Mouse (Mus musculus) MEL (cell line): ENCODE measurements around the gene Gm17018. TPM values are rescaled to one million over a fixed set of nuclear protein-coding genes. Genes with fewer than 3 reads are reported as not detected.

ENCODE experiments used
- DNase-seq: peaks from one replicate; pipeline ENCODE4 v3.0.0; 2011; ENCODE audit warnings: low read depth, low spot score
- H3K27ac ChIP-seq: 2 replicates; pipeline ENCODE4 v1.5.1; 2012; ENCODE audit warnings: low read depth, mild to moderate bottlenecking, control low read depth, low read length, moderate library complexity; ENCODE audit not compliant: control insufficient read depth
- H3K27me3 ChIP-seq, 2 experiments: fragments of 150-350 bp in 1 of 2; sonication (generic) in 1 of 2; 2 replicates each; pipeline ENCODE4 v1.6.1; 2012; ENCODE audit warnings: low read length in 2 of 2, mild to moderate bottlenecking in 2 of 2, improper control_type of control experiment in 1 of 2, moderate library complexity in 1 of 2; ENCODE audit not compliant: insufficient read depth in 2 of 2, control insufficient read depth in 1 of 2
- H3K36me3 ChIP-seq, 2 experiments: 2 replicates each; pipeline ENCODE4 v1.6.1; 2012 to 2014; ENCODE audit warnings: low read length in 2 of 2, improper control_type of control experiment in 1 of 2, inconsistent platforms in 1 of 2, mild to moderate bottlenecking in 1 of 2; ENCODE audit not compliant: insufficient read depth in 2 of 2, control insufficient read depth in 1 of 2
- H3K4me1 ChIP-seq, 2 experiments: fragments of 150-350 bp in 1 of 2; sonication (generic) in 1 of 2; 2 replicates each; pipeline ENCODE4 v1.6.1; 2012; ENCODE audit warnings: low read length in 2 of 2, improper control_type of control experiment in 1 of 2, mild to moderate bottlenecking in 1 of 2; ENCODE audit not compliant: insufficient read depth in 2 of 2, control insufficient read depth in 1 of 2
- H3K4me3 ChIP-seq, 2 experiments: fragments of 150-350 bp in 1 of 2; sonication (generic) in 1 of 2; 2 replicates each; pipeline ENCODE4 v1.5.1; 2012; ENCODE audit warnings: low read depth in 2 of 2, low read length in 2 of 2, mild to moderate bottlenecking in 2 of 2, moderate library complexity in 2 of 2, control low read depth in 1 of 2, improper control_type of control experiment in 1 of 2; ENCODE audit not compliant: control insufficient read depth in 1 of 2, insufficient read depth in 1 of 2
- H3K79me2 ChIP-seq: 2 replicates; pipeline ENCODE4 v1.6.1; 2012; ENCODE audit warnings: mild to moderate bottlenecking, low read length, moderate library complexity; ENCODE audit not compliant: control insufficient read depth, poor library complexity, insufficient read depth
- H3K9ac ChIP-seq: 2 replicates; pipeline ENCODE4 v1.6.1; 2012; ENCODE audit warnings: low read depth, mild to moderate bottlenecking, control low read depth, low read length, moderate library complexity; ENCODE audit not compliant: control insufficient read depth, poor library complexity, severe bottlenecking
- H3K9me3 ChIP-seq: fragments of 150-350 bp; sonication (generic); replicated peaks from 2 replicates; pipeline ENCODE4 v1.6.1; 2012; ENCODE audit warnings: mild to moderate bottlenecking, low read length, improper control_type of control experiment, moderate library complexity; ENCODE audit not compliant: insufficient read depth
- BHLHE40 ChIP-seq: IDR thresholded peaks from 2 replicates; pipeline ENCODE4 v1.6.1; 2012; ENCODE audit warnings: low read depth, mild to moderate bottlenecking, inconsistent platforms, low read length, improper control_type of control experiment, borderline replicate concordance
- E2F4 ChIP-seq: IDR thresholded peaks from 2 replicates; pipeline ENCODE4 v1.6.1; 2011; ENCODE audit warnings: low read depth, low read length, improper control_type of control experiment, borderline replicate concordance
- ELF1 ChIP-seq: IDR thresholded peaks from 2 replicates; pipeline ENCODE4 v1.6.1; 2014; ENCODE audit warnings: low read depth, mild to moderate bottlenecking, inconsistent platforms, low read length, improper control_type of control experiment, moderate library complexity
- EP300 ChIP-seq, 2 experiments: IDR thresholded peaks; 2 replicates each; pipeline ENCODE4 v1.6.1; 2011; ENCODE audit warnings: improper control_type of control experiment in 2 of 2, low read length in 2 of 2, low read depth in 1 of 2, mild to moderate bottlenecking in 1 of 2
- ETS1 ChIP-seq: IDR thresholded peaks from 2 replicates; pipeline ENCODE4 v1.6.1; 2012; ENCODE audit warnings: low read depth, mild to moderate bottlenecking, inconsistent platforms, low read length, improper control_type of control experiment, moderate library complexity
- GATA1 ChIP-seq: IDR thresholded peaks from 2 replicates; pipeline ENCODE4 v1.6.1; 2011; ENCODE audit warnings: low read depth, low read length, improper control_type of control experiment
- HCFC1 ChIP-seq: IDR thresholded peaks from 2 replicates; pipeline ENCODE4 v1.6.1; 2012; ENCODE audit warnings: low read depth, mild to moderate bottlenecking, inconsistent platforms, low read length, improper control_type of control experiment, moderate library complexity
- JUND ChIP-seq: IDR thresholded peaks from 2 replicates; pipeline ENCODE4 v1.6.1; 2011; ENCODE audit warnings: low read depth, mild to moderate bottlenecking, improper control_type of control experiment, low read length
- KAT2A ChIP-seq: conservative IDR thresholded peaks from 2 replicates; pipeline ENCODE4 v1.6.1; 2012; ENCODE audit warnings: low read depth, low read length, improper control_type of control experiment, inconsistent platforms
- MAFK ChIP-seq: IDR thresholded peaks from 2 replicates; pipeline ENCODE4 v1.6.1; 2011; ENCODE audit warnings: low read depth, mild to moderate bottlenecking, low read length, improper control_type of control experiment, borderline replicate concordance
- NELFE ChIP-seq: IDR thresholded peaks from 2 replicates; pipeline ENCODE4 v1.6.1; 2011; ENCODE audit warnings: low read depth, low read length, improper control_type of control experiment
- POLR2AphosphoS2 ChIP-seq: IDR thresholded peaks from 2 replicates; pipeline ENCODE4 v1.6.1; 2011; ENCODE audit warnings: low read length, improper control_type of control experiment
- RAD21 ChIP-seq: IDR thresholded peaks from 2 replicates; pipeline ENCODE4 v1.6.1; 2011; ENCODE audit warnings: mild to moderate bottlenecking, low read depth, low read length, improper control_type of control experiment
- RCOR1 ChIP-seq: IDR thresholded peaks from 2 replicates; pipeline ENCODE4 v1.6.1; 2012; ENCODE audit warnings: low read depth, mild to moderate bottlenecking, inconsistent platforms, low read length, improper control_type of control experiment
- TAL1 ChIP-seq: IDR thresholded peaks from 2 replicates; pipeline ENCODE4 v1.6.1; 2012; ENCODE audit warnings: mild to moderate bottlenecking, inconsistent platforms, low read length, moderate library complexity, mixed read lengths
- TCF12 ChIP-seq: IDR thresholded peaks from 2 replicates; pipeline ENCODE4 v1.6.1; 2014; ENCODE audit warnings: low read depth, mild to moderate bottlenecking, inconsistent platforms, low read length, improper control_type of control experiment, moderate library complexity
- USF2 ChIP-seq, 2 experiments: IDR thresholded peaks; 2 replicates each; pipeline ENCODE4 v1.6.1; 2011 to 2012; ENCODE audit warnings: improper control_type of control experiment in 2 of 2, low read length in 2 of 2, borderline replicate concordance in 1 of 2, inconsistent platforms in 1 of 2, low read depth in 1 of 2, mild to moderate bottlenecking in 1 of 2; ENCODE audit not compliant: insufficient read depth in 1 of 2
- ZC3H11A ChIP-seq: IDR thresholded peaks from 2 replicates; pipeline ENCODE4 v1.6.1; 2012; ENCODE audit warnings: low read depth, mild to moderate bottlenecking, inconsistent platforms, low read length, improper control_type of control experiment
- ZMIZ1 ChIP-seq: IDR thresholded peaks from 2 replicates; pipeline ENCODE4 v1.6.1; 2012; ENCODE audit warnings: low read depth, mild to moderate bottlenecking, inconsistent platforms, low read length, improper control_type of control experiment, moderate library complexity
- ZNF384 ChIP-seq: IDR thresholded peaks from 2 replicates; pipeline ENCODE4 v1.6.1; 2012; ENCODE audit warnings: low read depth, mild to moderate bottlenecking, inconsistent platforms, low read length, improper control_type of control experiment
- polyA plus RNA-seq, 2 experiments: library from polyadenylated mRNA; stranded (reverse) in 1 of 2; unstranded in 1 of 2; fragments of >175 nt in 1 of 2; fragments of >200 nt in 1 of 2; gene quantifications; 2 replicates each; pipeline versions ENCODE4 v1.2.1 to v1.2.4; 2012; ENCODE audit warnings: low replicate concordance in 2 of 2, low read depth in 1 of 2; ENCODE audit not compliant: insufficient read length in 2 of 2, insufficient read depth in 1 of 2, missing spikeins in 1 of 2
- total RNA-seq: library from RNA; depleted of rRNA; stranded (reverse); fragments of 300-350 nt; gene quantifications from 2 replicates; pipeline ENCODE4 v1.2.3, GENCODE M21; 2012

The Gm17018 gene
- total and polyA plus RNA-seq, 3 experiments = 34.9 to 62.6 TPM; not detected in 1

GRCm38 (mm10) chr19:45549128-45549915, 11.1 kb upstream of the Gm17018 start:
- H3K9me3 ChIP-seq = no peaks in the 10 kb centered on the region
- H3K4me1 ChIP-seq = peaks cover 2 to 12% of the 10 kb centered on the region in 2 experiments; a peak in 3 of 4 replicates
- TF ChIP-seq TAL1 (peak; percentile 19; the same call in 1 of the 2 replicates), NELFE (no peak), GATA1 (peak; percentile 13; the same call in 1 of the 2 replicates), EP300 (IDR thresholded peaks at IDR 0.05; ENCODE audit: low read depth in 1 of 2, low read length in 2 of 2) (0 out of 4 replicates have a peak, but pooled peaks of 1 of the 2 experiments have one; percentile 20)
- no peaks in the 10 kb centered on the region for H3K27me3 ChIP-seq
- H3K36me3 ChIP-seq = no peaks in the 10 kb centered on the region; a peak in 1 of 4 replicates
- DNase-seq = no peak
- H3K27ac ChIP-seq = no peak overlapping the region
- no peaks in the 10 kb centered on the region for H3K79me2 ChIP-seq
- no peak overlapping the region for H3K9ac ChIP-seq
- no peak overlapping the region for H3K4me3 ChIP-seq

- TF ChIP-seq RAD21 (no peak), TAL1 (no peak), ZNF384 (no peak), ZC3H11A (no peak), POLR2AphosphoS2 (no peak)
- no peak for DNase-seq
- Histone ChIP-seq H3K27ac (no peak overlapping the region), H3K79me2 (no peaks in the 10 kb centered on the region), H3K4me1 (peaks cover 0 to 12% of the 10 kb centered on the region in 2 experiments; a peak in 2 of 4 replicates), H3K36me3 (no peaks in the 10 kb centered on the region; a peak in 1 of 4 replicates), H3K4me3 (no peak overlapping the region), H3K9ac (no peak overlapping the region), H3K27me3 (no peaks in the 10 kb centered on the region), H3K9me3 (no peaks in the 10 kb centered on the region)
Measured at GRCm38 (mm10) chr19:45549948-45550347, 10.5 kb upstream of the Gm17018 start.

GRCm38 (mm10) chr19:45552187-45552586, 8.2 kb upstream of the Gm17018 start:
- H3K9me3 ChIP-seq = no peaks in the 10 kb centered on the region
- no peak for DNase-seq
- no peaks in the 10 kb centered on the region for H3K27me3 ChIP-seq
- no peak overlapping the region for H3K4me3 ChIP-seq
- TF ChIP-seq MAFK = no peak
- TF ChIP-seq KAT2A = no peak
- no peak for TF ChIP-seq TCF12
- no peak for TF ChIP-seq BHLHE40
- TF ChIP-seq E2F4 = no peak
- TF ChIP-seq ETS1 = no peak
- no peak for TF ChIP-seq HCFC1
- TF ChIP-seq ELF1 = no peak
- no peak for TF ChIP-seq USF2 (IDR thresholded peaks at IDR 0.05; ENCODE audit: borderline replicate concordance in 1 of 2, insufficient read depth in 1 of 2, low read depth in 1 of 2, low read length in 2 of 2)
- no peak for TF ChIP-seq ZMIZ1
- TF ChIP-seq RCOR1 = no peak
- TF ChIP-seq TAL1 = no peak
- TF ChIP-seq JUND = no peak
- TF ChIP-seq, all 39 proteins: peak for 0
- Histone ChIP-seq H3K79me2 (no peaks in the 10 kb centered on the region), H3K36me3 (no peaks in the 10 kb centered on the region; a peak in 1 of 4 replicates), H3K4me1 (peaks cover 0 to 12% of the 10 kb centered on the region in 2 experiments; a peak in 2 of 4 replicates), H3K27ac (no peak overlapping the region), H3K9ac (no peak overlapping the region)
